Mouse (Mus musculus) C2C12 (cell line): Measurements from ENCODE around the gene Cks1b. TPM values are rescaled to one million over a fixed set of nuclear protein-coding genes. Genes with fewer than 3 reads are reported as not detected.

Source experiments
- H3K27me3 ChIP-seq: one replicate; pipeline ENCODE4 v1.6.1; 2011; ENCODE audit not compliant: control insufficient read depth, insufficient read depth, insufficient read length
- H3K36me3 ChIP-seq: one replicate; pipeline ENCODE4 v1.6.1; 2011; ENCODE audit not compliant: control insufficient read depth, insufficient read depth
- H3K4me3 ChIP-seq: one replicate; pipeline ENCODE4 v1.5.1; 2011; ENCODE audit warnings: mild to moderate bottlenecking, control low read depth; ENCODE audit not compliant: poor library complexity, insufficient read depth, severe bottlenecking
- H3K79me2 ChIP-seq: one replicate; pipeline ENCODE4 v1.6.1; 2011; ENCODE audit not compliant: control insufficient read depth, insufficient read depth
- H3K79me3 ChIP-seq: one replicate; pipeline ENCODE4 v1.6.1; 2011; ENCODE audit warnings: low read depth, control low read depth
- H3ac ChIP-seq: one replicate; pipeline ENCODE3; 2011; ENCODE audit warnings: low read depth; ENCODE audit not compliant: control insufficient read depth, insufficient read length
- CEBPB ChIP-seq: IDR thresholded peaks from one replicate; pipeline ENCODE4 v1.6.1; 2011; ENCODE audit warnings: low read depth, mild to moderate bottlenecking, control low read depth, moderate library complexity
- CTCF ChIP-seq: IDR thresholded peaks from one replicate; pipeline ENCODE4 v1.5.1; 2011; ENCODE audit not compliant: control insufficient read depth, insufficient read depth, insufficient read length
- FOSL1 ChIP-seq: IDR thresholded peaks from one replicate; pipeline ENCODE4 v1.8.0; 2011; ENCODE audit warnings: mild to moderate bottlenecking, low read length; ENCODE audit not compliant: poor library complexity, insufficient read depth, severe bottlenecking
- MAX ChIP-seq: IDR thresholded peaks from one replicate; pipeline ENCODE4 v1.6.1; 2011; ENCODE audit warnings: mild to moderate bottlenecking, control low read depth
- MYOD1 ChIP-seq: IDR thresholded peaks from one replicate; pipeline ENCODE4 v1.6.1; 2011; ENCODE audit warnings: low read depth; ENCODE audit not compliant: control insufficient read depth, insufficient read length
- MYOG ChIP-seq: IDR thresholded peaks from one replicate; pipeline ENCODE4 v1.6.1; 2011; ENCODE audit not compliant: control insufficient read depth, insufficient read length; ENCODE audit errors: extremely low read depth
- USF1 ChIP-seq: IDR thresholded peaks from one replicate; pipeline ENCODE4 v1.6.1; 2011; ENCODE audit warnings: low read depth, mild to moderate bottlenecking, control low read depth, moderate library complexity
- long read RNA-seq, 2 experiments: library from polyadenylated mRNA; unstranded; transcript quantifications; one replicate each; pipeline ENCODE4 v2.0.0; 2019 to 2020
- polyA plus RNA-seq: library from polyadenylated mRNA; unstranded; fragments of >200 nt; fragmentation: generic; extraction: Trizol; gene quantifications from one replicate; pipeline ENCODE4 v1.2.1, GENCODE M21; 2012; ENCODE audit warnings: missing spikeins

Cks1b gene
- 446 TPM for polyA plus RNA-seq
- long read RNA-seq, experiment 1, transcript Cks1b-201 (3 exons, 849 nt): major isoform, 199 of 212 reads
- long read RNA-seq, experiment 1, partial matches to known transcripts: 2 of 212 reads
- long read RNA-seq, experiment 1, other reads (novel, unspliced or antisense): 11 of 212 reads
- long read RNA-seq, experiment 2, transcript Cks1b-201 (3 exons, 849 nt): major isoform, 54 of 56 reads
- long read RNA-seq, experiment 2, partial matches to known transcripts: 1 of 56 reads
- long read RNA-seq, experiment 2, other reads (novel, unspliced or antisense): 1 of 56 reads

GRCm38 (mm10) chr3:89418170-89418860 is at the start of gene Cks1b, which contains the start of gene Shc1:
TSS of gene Cks1b (minus strand) at chr3:89418383.
TSS of gene Shc1 (plus strand) at chr3:89418443.
- Histone ChIP-seq H3K27me3 (no peaks in the 10 kb centered on the region), H3K4me3 (peak within 1 kb of the TSS; percentile 73), H3K36me3 (peaks cover 51% of the 10 kb centered on the region), H3ac (peak within 1 kb of the TSS; percentile 86), H3K79me3 (peaks cover 54% of the 10 kb centered on the region), H3K79me2 (peaks cover 77% of the 10 kb centered on the region)
- TF ChIP-seq MAX (peak; percentile 71), CTCF (no peak), FOSL1 (no peak), MYOG (no peak)

- H3ac ChIP-seq: peak overlapping the region; percentile 60
- no peaks in the 10 kb centered on the region for H3K36me3 ChIP-seq
- no peaks in the 10 kb centered on the region for H3K79me2 ChIP-seq
- TF ChIP-seq MAX: no peak
- TF ChIP-seq CTCF: no peak
- TF ChIP-seq FOSL1: no peak
- TF ChIP-seq MYOG: no peak
- no peak for TF ChIP-seq CEBPB
- no peak for TF ChIP-seq MYOD1
- TF ChIP-seq USF1: no peak
- H3K27me3 ChIP-seq: no peaks in the 10 kb centered on the region
- H3K79me3 ChIP-seq: no peaks in the 10 kb centered on the region
- H3K4me3 ChIP-seq: peak overlapping the region; percentile 46
Measured at GRCm38 (mm10) chr3:89458965-89459807, 41.0 kb upstream of the Cks1b start.

- no peak for TF ChIP-seq CTCF
- TF ChIP-seq USF1: no peak
- no peak for TF ChIP-seq FOSL1
- no peak for TF ChIP-seq MAX
- no peak for TF ChIP-seq MYOD1
- no peak for TF ChIP-seq CEBPB
- TF ChIP-seq MYOG: no peak
- no peak overlapping the region for H3ac ChIP-seq
- H3K27me3 ChIP-seq: no peaks in the 10 kb centered on the region
- H3K79me3 ChIP-seq: no peaks in the 10 kb centered on the region
- no peaks in the 10 kb centered on the region for H3K36me3 ChIP-seq
- peak overlapping the region; percentile 46 for H3K4me3 ChIP-seq
- no peaks in the 10 kb centered on the region for H3K79me2 ChIP-seq
Measured at GRCm38 (mm10) chr3:89458372-89458964, 40.3 kb upstream of the Cks1b start.

- TF ChIP-seq CTCF (peak; percentile 38), CEBPB (no peak)
- Histone ChIP-seq H3K4me3 (no peak overlapping the region), H3K36me3 (no peaks in the 10 kb centered on the region), H3ac (no peak overlapping the region), H3K27me3 (no peaks in the 10 kb centered on the region), H3K79me2 (no peaks in the 10 kb centered on the region), H3K79me3 (no peaks in the 10 kb centered on the region)
Measured at GRCm38 (mm10) chr3:89456726-89457665, 38.8 kb upstream of the Cks1b start.

GRCm38 (mm10) chr3:89455786-89456285 is 37.7 kb upstream of the Cks1b start:
- no peaks in the 10 kb centered on the region for H3K36me3 ChIP-seq
- H3K4me3 ChIP-seq: no peak overlapping the region
- no peaks in the 10 kb centered on the region for H3K27me3 ChIP-seq
- TF ChIP-seq MYOG: no peak
- TF ChIP-seq CTCF: no peak
- TF ChIP-seq USF1: no peak
- TF ChIP-seq MAX: no peak
- no peak for TF ChIP-seq MYOD1
- TF ChIP-seq CEBPB: no peak
- TF ChIP-seq FOSL1: no peak
- H3K79me3 ChIP-seq: no peaks in the 10 kb centered on the region
- no peaks in the 10 kb centered on the region for H3K79me2 ChIP-seq
- H3ac ChIP-seq: no peak overlapping the region
